Mouse (Mus musculus): ENCODE measurements around the gene Olfr988.
"Not testable (repeated sequence)": the region's sequence is repeated elsewhere in the genome, so short reads cannot be mapped to it uniquely, and the experiment has no call there.

Gene Olfr988

GRCm38 (mm10) chr2:85363127-85363526 is at the start of gene Olfr988:
Gene Olfr988 (minus strand): TSS chr2:85363227.
- DNase-seq (ENCODE audit: low read depth), result not testable (repeated sequence)

- DNase-seq (ENCODE audit: low read depth), result no peak
Measured at GRCm38 (mm10) chr2:85409369-85409768, 46.3 kb upstream of the Olfr988 start, which contains the start of gene Olfr992. Gene Olfr992 (minus strand): TSS chr2:85409469.

- no peak for DNase-seq (ENCODE audit: low read depth)
Measured at GRCm38 (mm10) chr2:85339972-85340371, 23.1 kb downstream of the Olfr988 start.

GRCm38 (mm10) chr2:85339215-85339614 is 23.8 kb downstream of the Olfr988 start, which contains the start of gene Olfr987:
Gene Olfr987 (minus strand): TSS chr2:85339315.
- DNase-seq (ENCODE audit: low read depth), result not testable (repeated sequence)

- no peak for DNase-seq (ENCODE audit: low read depth)
Measured at GRCm38 (mm10) chr2:85319106-85319505, 43.9 kb downstream of the Olfr988 start.
